Mouse (Mus musculus) heart, adult 8-10 months (tissue): Measurements from ENCODE around the gene Mapk8ip3. TPM values are rescaled to one million over a fixed set of nuclear protein-coding genes. Genes with fewer than 3 reads are reported as not detected.

ENCODE experiments used
- DNase-seq: peaks from one replicate; pipeline ENCODE4 v3.0.0; 2022; ENCODE audit warnings: low spot score
- total RNA-seq, 4 experiments: library from RNA; stranded (reverse); gene quantifications; 2 replicates each; pipeline ENCODE4 v1.2.4; 2022

Mapk8ip3 gene
- total RNA-seq, 4 experiments from 2014 or later = 55.0 to 69.0 (median 62.5) TPM

DNA sequence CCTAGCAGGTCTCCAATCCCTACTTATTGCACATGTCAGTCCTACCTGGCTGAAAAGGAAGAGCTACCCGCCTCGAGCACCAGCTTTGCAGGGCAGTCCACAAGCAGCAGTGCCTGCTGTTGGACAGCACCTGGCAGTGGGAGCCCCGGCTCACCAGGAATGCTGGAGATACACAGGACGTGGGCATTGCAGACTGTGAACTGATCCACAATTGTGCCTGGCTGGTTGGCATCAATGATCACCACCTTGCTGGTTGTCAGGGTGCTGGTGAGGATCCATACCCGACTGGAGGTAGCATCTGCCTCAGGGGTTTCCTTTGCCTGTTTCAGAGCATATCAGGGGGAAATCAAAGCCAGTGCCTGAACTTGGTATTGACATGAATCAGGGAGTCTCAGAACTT is 34.7 kb downstream of the Mapk8ip3 start:
- no peak for DNase-seq

DNA sequence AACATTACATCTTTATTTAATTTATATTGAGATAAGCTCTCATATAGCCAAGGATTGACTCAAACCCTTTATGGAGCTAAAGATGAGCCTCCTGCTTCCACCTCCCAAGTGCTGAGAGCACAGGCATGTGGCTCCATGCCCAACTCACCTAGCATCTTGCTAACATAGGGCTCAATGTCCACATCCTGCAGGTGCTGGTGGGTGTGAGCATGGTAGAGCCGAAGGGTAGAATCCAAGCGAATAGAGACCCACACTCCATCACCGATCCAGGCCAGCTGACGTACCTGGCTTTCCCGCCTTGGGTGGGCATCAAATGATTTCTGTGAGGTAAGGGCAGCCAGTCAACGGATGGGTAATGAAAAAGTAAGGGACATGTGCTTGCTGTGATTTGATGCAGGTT is 36.8 kb downstream of the Mapk8ip3 start:
- no peak for DNase-seq

DNA sequence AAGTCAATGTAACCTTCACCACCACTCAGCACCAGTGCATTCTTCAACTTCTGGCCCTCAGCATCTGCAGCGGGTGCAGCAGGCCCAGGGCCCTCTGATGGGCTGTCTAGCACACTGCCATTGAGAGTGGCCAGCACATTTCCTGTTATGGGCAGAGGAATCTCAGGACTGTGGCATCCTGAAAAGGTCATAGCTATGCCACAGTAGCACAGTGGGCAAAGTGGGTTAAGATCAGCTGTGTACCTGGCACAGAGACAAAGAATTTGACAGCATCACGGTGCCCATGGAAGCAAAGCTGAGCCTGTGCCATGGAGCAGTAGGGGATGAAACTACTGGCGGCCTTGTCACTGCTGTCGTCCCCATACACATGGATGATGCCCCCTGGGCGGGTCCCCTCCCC is 37.6 kb downstream of the Mapk8ip3 start:
- peak; percentile 65 for DNase-seq

DNA sequence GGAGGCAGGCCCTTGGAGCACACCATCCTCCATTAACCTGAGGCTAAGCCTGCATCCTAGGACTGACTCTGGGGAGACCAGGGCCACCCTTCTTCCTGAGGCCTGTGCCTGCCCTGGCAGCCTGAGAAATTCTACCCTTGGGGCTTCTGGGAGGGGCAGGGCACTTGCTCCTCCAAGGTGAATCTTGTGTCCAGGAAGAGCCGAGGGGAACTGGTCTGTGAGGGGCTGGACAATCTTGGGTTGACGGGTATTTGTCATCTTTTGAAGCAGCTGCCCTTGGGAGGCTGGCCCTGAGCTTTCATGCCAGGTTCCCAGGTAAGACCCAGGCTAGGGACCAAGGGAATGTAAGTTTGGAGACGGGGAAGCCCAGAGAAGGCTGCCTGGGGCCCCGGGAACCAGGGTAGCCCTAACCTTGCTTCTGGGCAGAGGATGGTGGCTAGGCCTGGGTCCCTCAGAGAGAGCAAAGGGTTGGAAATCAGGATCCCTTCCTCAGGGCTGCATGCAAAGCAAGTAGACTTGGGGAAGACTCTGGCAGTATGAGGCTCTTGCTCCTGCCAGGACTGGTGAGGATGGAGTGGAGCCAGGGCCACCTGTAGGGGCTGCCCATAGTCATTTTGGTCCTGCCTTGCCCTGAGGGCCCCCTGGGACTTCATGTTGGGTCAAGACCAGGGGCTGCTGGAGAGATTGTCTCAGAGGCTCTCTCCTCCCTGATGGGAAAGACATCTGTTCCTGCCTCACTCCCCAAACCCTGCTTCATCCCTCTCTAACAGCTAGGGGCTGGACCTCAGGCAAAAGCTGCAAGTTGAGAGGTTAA is 38.5 kb downstream of the Mapk8ip3 start:
- DNase-seq = no peak

DNA sequence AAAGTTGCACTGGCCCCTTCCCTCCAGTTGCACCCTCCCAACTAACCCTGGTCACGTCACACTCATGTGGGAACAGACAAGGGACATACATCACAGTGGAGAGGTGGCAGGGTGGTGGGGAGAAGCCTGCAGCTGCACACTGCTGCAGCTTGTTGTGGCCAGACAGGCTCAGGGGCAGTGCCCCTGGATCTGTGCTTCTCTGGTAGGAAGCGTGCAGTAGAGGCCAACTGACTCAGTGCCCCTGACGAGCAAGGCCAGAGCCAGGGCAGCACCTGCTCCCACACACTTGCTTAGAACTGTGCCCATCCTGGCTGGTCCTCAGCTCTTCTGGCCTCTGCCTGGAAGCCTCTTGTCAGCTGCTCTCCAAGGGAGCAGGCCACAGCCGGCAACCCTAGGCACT is 39.2 kb downstream of the Mapk8ip3 start:
- DNase-seq = no peak

DNA sequence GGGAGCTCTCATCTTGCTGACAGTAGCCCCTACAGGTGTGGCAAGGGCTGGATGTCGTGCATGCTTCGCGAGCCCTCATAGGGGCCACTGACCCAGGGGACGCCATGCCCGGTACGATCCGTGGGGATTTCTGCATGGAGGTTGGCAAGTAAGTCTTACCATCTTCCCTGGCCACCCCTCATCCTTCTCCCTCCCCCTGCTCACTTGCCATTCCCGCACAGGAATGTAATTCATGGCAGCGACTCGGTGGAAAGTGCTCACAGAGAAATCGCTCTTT is 39.8 kb downstream of the Mapk8ip3 start:
- DNase-seq = no peak

DNA sequence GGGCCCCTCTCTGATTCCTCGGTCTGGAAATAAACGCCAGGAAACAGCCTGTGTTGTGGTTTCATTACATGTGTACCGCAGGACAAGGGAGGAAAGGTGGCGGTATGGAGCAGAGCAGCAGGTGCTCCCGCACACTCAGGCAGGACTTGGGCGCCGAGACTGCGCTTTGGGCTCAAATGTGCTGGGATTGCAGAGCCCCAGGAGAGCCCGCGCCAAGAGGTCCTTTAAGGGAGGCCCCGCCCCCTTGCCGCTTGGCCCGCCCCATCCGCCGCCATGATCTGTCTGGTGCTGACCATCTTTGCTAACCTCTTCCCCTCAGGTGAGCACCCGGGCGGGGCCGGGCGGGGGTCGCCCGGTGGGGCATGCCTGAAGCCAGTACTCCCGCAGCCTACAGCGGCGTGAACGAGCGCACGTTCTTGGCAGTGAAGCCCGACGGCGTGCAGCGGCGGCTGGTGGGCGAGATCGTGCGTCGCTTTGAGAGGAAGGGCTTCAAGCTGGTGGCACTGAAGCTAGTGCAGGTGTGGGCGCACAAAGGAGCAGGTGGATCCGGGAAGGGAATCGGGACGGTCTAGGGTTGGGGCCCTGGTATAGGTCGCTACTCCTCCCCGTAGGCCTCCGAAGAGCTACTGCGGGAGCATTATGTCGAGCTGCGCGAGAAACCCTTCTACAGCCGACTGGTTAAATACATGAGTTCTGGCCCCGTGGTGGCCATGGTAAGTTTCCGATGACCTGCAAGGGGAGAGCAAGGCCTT is 40.4 kb downstream of the Mapk8ip3 start, which contains the start of gene Nme3:
Gene Nme3 (plus strand): TSS at position 260 of the 752 bp plus-strand sequence.
- peak; percentile 65 for DNase-seq

DNA sequence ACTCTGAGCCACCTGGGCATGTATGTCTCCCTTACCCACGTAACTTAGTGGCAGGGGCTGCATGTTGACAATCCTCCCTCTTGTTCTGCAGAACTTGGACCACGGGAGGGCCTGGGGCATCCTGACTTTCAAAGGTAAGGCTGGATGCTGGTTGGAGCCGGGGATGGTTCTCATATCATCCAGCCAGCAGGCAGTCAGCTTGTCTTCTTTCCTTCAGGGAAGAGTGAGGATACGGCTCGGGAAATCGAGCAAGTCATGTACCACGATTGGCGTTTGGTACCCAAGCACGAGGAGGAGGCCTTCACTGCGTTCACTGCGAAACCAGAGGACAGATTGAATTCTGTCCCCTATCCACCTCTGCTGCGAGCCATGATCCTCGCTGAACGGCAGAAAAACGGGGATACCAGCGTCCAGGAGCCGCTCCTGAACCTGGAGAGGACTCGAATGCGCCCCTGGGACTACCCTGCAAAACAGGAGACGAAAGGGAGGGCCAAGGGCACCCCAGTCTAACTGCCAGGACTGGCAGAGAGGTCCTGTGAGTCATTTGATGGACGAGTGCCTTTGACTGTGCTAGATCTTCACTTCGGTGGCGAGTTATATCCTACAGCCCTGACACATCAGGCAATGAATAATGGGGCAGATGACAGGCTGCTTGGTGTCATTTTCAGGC is 41.1 kb downstream of the Mapk8ip3 start:
- no peak for DNase-seq

DNA sequence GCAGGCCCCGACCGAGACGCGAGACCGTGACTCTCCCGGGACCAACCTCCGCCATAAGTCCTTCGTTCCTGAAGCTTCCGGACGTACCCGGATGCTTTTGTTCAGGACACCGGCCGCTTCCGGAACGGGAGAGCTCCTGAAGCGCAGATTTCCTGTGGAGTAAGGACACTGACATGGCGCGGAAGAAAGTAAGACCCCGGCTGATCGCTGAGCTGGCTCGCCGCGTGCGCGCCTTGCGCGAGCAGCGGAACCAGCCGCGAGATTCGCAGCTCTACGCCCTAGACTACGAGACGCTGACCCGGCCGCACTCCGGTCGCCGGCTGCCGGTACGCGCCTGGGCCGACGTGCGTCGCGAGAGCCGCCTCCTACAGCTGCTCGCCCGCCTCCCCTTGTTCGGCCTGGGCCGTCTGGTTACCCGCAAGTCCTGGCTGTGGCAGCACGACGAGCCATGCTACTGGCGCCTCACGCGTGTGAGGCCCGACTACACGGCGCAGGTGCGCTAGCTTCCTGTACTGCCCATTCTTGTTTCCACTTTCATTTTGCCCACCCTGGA is 41.7 kb downstream of the Mapk8ip3 start, which contains the start of the genes Eme2 and Mrps34:
Gene Eme2 (minus strand): TSS at position 93 of the 553 bp plus-strand sequence.
Gene Mrps34 (plus strand): TSS at position 122 of the 553 bp plus-strand sequence.
- DNase-seq = peak; percentile 82

DNA sequence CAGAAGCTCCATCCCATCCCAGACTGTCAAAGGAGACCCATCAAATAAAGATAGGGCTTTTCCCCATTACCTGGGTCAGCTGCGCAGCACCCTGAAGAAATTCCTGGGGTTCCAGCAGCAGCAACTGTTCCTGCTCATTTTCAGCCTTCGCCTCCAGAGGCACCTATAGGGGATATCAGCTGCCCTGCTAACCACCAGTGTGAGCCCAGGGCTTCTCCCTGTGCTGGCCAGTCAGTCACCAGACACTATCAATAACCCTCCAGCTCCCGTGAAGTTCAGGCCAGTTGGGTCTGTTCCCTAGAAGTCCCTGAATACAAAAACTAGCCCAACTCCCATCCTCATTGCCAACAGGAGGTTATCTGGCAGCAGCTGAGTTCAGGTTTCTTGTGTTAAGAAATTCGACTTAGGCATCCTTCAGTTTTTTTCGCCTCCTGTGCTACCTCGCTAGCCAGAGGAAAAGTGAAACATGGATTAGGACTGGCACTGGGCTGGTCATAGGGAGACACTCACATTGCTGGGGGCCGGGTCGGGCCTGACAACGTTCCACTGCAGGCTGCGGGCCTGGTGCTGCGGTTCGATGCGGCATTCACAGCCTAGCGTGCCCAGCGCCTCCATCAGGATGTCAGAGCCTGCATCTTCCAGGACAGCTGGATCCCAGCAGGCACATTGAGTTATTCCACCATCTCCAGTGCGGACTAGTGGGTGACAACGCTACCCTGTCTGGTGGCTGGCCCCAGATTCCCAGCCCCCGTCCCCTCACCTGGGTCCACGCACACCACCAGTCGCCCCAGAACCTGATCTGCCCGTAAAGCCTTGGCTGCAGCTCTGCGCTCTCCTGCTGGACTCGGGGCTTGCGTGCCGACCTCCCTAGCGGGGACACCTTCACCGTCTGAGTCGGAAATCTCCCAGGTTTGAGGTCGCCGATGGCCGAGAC is 42.4 kb downstream of the Mapk8ip3 start:
- no peak for DNase-seq

DNA sequence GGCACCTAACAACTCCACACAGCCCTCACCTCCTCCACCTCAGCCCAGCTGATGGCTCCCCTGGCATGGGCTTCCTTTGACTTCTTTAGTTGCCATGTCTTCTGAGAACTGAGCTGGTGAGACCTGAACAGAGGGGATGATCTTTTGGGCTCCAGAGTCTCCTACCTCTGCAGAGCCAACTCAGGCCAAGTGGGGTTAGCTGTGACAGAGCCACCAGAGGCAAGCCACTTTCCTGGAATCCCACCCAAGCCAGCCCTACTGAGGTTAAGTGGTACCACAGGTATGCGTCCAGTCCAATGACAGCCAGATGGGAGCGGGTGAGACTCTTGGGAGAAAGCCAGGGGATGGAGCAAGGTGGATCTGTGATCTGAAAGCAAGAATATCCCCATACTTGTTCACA is 43.5 kb downstream of the Mapk8ip3 start:
- DNase-seq = no peak

DNA sequence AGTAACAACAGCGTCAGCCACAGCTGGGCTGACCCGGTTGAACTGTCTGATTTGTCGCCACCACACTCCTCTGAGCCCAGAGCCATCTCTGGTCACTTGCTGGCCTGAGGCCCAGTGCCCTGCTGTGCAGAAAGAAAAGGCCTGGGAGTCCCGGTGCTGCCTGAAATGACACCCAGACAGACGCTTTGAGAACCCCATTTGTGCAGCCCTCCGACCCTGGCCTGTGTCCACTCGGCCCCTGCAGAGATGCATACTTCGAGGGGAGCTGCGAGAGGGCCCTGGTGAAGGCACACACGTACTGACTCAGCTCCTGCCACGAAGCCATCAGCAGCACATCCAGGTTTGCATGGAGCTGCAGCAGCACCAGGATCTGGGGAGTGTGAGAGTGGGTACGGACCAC is 44.0 kb downstream of the Mapk8ip3 start:
- DNase-seq = no peak

DNA sequence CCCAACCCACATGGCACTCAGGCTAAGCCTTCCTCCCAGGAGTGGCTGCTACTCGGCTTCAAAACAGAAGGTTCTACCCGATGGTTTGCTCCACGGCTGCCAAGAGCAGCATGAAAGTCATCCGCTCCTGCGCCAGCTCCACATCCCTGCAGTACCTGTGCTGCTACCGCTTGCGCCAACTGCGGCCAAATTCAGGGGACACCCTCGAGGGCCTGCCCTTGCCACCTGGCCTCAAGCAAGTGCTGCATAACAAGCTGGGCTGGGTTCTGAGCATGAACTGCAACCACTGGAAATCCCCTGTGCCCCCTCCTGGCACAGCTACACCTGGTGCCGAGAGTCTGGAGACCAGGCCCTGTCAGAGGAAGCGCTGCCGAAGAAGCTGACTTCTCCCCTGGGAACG is 45.5 kb downstream of the Mapk8ip3 start:
- no peak for DNase-seq

DNA sequence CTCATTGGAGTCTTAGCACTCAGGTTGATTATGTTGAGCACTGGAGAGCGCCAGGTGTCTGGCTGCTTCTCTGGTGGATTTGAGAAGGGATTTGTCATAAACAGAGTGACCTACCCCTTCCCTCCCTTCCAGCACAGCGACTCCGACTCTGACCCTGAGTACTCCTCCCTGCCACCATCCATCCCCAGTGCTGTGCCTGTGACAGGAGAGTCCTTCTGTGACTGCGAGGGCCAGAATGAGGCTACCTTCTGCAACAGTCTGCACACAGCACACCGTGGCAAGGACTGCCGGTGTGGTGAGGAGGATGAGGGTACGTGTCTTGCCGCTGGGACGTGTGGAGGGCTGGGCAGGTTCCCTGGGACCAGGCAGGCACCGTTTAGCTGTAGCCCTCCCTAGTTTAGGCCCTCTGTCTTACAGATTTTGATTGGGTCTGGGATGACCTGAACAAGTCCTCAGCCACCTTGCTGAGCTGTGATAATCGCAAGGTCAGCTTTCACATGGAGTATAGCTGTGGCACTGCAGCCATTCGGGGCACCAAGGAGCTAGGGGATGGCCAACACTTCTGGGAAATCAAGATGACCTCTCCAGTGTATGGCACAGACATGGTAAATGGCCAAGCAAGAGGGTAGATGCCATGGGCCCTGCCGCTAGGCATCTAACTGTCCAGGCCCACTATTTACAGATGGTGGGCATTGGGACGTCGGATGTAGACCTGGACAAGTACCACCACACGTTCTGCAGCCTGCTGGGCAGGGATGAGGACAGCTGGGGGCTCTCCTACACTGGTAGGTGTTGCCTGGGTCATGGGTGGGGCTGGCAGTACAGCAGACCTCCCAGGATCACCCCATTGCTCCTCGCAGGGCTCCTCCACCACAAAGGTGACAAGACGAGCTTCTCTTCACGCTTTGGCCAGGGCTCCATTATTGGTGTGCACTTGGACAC is 46.4 kb downstream of the Mapk8ip3 start:
- no peak for DNase-seq

DNA sequence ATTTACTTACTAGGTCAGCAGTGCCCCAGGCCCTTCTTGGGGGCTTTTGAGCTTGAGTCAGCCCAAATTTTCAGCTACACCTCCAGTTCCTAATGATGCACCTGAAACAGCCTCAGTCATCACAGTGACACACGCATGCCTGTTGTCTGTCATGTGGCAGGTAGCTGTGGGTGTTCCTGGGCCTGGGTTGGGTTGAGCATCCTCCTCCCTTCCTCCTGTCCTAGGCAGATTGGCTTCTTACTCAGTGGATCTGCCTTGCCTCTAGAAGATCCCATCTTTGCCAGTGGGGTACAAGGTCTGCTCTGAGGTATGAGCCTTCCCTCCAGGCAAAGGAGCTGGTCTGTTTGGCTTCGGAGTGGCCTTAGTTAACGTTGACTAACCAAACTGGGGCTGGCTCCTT is 47.9 kb downstream of the Mapk8ip3 start:
- DNase-seq = no peak

DNA sequence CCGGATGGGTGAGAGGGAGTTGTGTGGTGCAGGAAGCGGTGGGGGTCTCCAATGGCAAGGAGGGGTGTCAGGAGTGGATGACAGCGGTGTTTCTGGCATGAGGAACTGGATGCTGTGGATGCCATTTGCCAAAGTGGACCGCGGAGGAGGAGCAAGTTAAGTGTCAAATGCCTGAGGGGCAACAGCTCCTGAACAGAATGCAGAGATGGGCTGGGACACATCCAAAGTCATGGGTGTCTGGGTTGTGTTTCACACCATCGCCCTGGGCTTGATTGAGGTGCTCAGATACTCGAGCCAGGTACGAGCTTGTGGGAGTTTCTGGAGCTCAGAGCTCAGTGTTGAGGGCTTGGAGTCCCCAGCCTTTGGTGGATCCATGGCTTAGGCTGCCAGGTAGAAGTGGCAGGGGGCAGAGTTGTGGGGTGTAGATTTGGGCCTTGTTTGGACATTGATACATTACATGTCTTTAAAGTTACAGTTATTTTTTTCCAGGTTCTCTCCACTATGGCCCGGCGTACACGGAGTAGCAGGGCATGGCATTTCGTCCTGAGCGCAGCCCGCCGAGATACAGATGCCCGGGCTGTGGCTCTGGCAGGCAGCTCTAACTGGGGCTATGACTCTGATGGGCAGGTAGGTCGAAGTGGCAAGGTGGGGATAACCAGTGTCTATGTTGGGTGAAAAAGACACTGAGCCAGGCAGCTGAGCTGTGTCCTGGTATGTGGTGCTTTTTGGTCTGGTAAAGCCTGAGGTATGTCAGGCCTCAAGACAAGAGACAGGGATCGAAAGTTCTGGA is 49.3 kb downstream of the Mapk8ip3 start:
- DNase-seq = no peak

DNA sequence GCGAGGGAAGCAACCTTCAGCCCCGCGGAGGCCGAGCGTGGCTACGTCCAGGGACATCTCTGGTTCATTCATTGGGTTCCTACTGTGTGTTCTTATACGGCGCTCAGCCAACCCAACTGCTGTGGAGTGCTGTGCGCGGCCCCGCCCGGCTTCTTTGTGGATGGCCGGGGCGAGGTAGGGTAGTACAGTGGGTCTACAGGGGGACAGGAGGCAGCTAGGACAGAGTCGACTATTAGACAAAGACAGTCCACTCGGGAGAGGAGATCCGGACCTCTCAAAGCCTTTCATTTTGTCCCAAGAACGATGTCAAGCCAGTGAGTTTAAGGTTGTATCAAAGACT is 49.9 kb downstream of the Mapk8ip3 start:
- DNase-seq = no peak

DNA sequence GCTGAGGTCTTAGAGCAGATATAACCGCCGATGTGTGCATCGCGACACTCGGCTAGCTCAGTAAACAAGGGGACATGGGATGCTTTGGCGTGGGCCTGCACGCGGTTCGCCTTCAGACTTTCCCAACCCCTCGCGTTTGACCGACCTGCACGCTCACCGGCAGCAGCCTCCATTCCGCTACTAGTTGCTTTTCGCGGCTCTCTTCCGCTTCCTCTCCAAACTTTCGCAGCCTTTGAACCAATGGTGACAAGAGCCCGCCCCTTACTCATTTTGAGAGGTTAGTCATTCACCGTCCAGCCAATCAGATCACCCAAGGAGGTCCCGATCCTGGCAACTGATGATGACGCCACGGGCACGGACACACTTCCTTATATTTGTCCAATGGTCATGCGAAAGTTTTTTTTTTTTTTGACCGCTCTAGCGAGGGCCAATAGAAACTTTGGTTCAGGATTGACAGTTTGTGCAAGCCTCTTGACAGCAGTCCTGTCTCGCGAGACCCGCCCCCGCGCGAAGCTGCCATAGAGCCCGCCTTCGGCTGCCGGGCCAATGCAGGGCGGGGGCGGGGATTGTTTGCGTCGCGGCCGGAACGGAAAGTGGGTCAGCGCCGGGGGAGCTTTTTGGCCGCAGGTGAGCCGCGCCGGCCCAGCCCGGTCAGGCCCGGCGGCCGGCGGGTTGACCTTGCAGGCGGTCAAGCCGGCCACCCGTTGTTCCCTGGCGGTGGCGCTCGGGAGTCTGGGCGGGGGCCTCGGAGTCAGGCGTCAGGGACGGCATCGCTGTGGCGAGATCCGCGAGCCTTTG is 50.4 kb downstream of the Mapk8ip3 start, which contains the start of the genes Nubp2 and Spsb3:
Gene Nubp2 (minus strand): TSS at position 216 of the 798 bp plus-strand sequence.
Gene Spsb3 (plus strand): TSS at position 510 of the 798 bp plus-strand sequence.
- DNase-seq = peak; percentile 99
